Mouse (Mus musculus) activated CD4-positive, CD25-positive, alpha-beta regulatory T cell, adult 4 months (primary cell): ENCODE results near the gene Ppl. TPM values are rescaled to one million over a fixed set of nuclear protein-coding genes. Genes with fewer than 3 reads are reported as not detected.

Experiments used
- polyA plus RNA-seq, 2 experiments: library from polyadenylated mRNA; unstranded; fragments of 100-300 nt; shearing (Covaris generic); gene quantifications; one replicate each; pipeline ENCODE4 v1.2.1; 2017

The Ppl gene
- polyA plus RNA-seq, 2 experiments from 2014 or later: 0.17 TPM; not detected in 1

Other genes with a start within 250 kb of the Ppl start
- 10 to 100 TPM; 25.9 to 33.6 TPM for gene Mgrn1, start 246.2 kb downstream of the Ppl start, polyA plus RNA-seq
- 10 to 100 TPM; 86.6 to 90.3 TPM for gene Nudt16l1, start 193.7 kb downstream of the Ppl start, polyA plus RNA-seq
- 10 to 100 TPM; 29.7 to 31.8 TPM for gene Anks3, start 168.2 kb downstream of the Ppl start, polyA plus RNA-seq
- gene Sept12, start 134.6 kb downstream of the Ppl start, polyA plus RNA-seq: not detected
- not detected for gene Smim22, start 125.1 kb downstream of the Ppl start, polyA plus RNA-seq
- gene Rogdi, start 118.9 kb downstream of the Ppl start, polyA plus RNA-seq: 10 to 100 TPM; 18.5 to 23.5 TPM
- gene Glyr1, start 82.6 kb downstream of the Ppl start, polyA plus RNA-seq: 10 to 100 TPM; 66.1 to 82.5 TPM
- 10 to 100 TPM; 28.7 to 41.5 TPM for gene Ubn1, start 82.4 kb downstream of the Ppl start, polyA plus RNA-seq
- not detected for gene Sec14l5, start 14.7 kb upstream of the Ppl start, polyA plus RNA-seq
- 10 to 100 TPM; 10.5 to 17.3 TPM for gene Nagpa, start 71.6 kb upstream of the Ppl start, polyA plus RNA-seq
- not detected for gene AU021092, start 89.9 kb upstream of the Ppl start, polyA plus RNA-seq
- 10 to 100 TPM; 14.6 to 16.9 TPM for gene Alg1, start 101.2 kb upstream of the Ppl start, polyA plus RNA-seq
- 10 to 100 TPM; 37.1 to 44.0 TPM for gene Eef2kmt, start 123.6 kb upstream of the Ppl start, polyA plus RNA-seq